Mouse (Mus musculus): Measurements from ENCODE around the gene Spint3. TPM values are rescaled to one million over a fixed set of nuclear protein-coding genes. Genes with fewer than 3 reads are reported as not detected.
A peak's percentile ranks its signal among the peaks of the same experiment; 100 is the strongest.

The Spint3 gene
- total and polyA plus RNA-seq, 3 experiments = not detected

GRCm38 (mm10) chr2:164563339-164564038, 9.8 kb downstream of the Spint3 start:
- Histone ChIP-seq H3K4me3 (replicated peaks in 1 of 3; ENCODE audit: low read depth in 2 of 3, low read length in 2 of 3, poor library complexity in 1 of 3) (no peak overlapping the region), H3K36me3 (replicated peaks in 1 of 2; ENCODE audit: control insufficient read depth in 1 of 2, insufficient read depth in 1 of 2, low read length in 1 of 2) (no peaks in the 10 kb centered on the region), H3K27me3 (replicated peaks) (peaks cover 95% of the 10 kb centered on the region), H3K4me1 (ENCODE audit: control insufficient read depth in 1 of 2, insufficient read depth in 2 of 2) (no peaks in the 10 kb centered on the region), H3K9ac (ENCODE audit: insufficient read depth, low read depth) (no peak overlapping the region), H3K9me3 (replicated peaks; ENCODE audit: low read length) (peaks cover 14% of the 10 kb centered on the region), H3K79me2 (replicated peaks; ENCODE audit: control insufficient read depth, extremely low read depth, insufficient read depth, poor library complexity, severe bottlenecking) (no peaks in the 10 kb centered on the region), H3K4me2 (ENCODE audit: insufficient read depth, low read depth, poor library complexity, severe bottlenecking) (peak overlapping the region; percentile 1; the same call in 1 of the 2 replicates), H3K27ac (ENCODE audit: insufficient read depth, low read depth) (no peak overlapping the region)
- dilution Hi-C loops (cut with MboI; ENCODE audit: extremely low pct_ligation_motif_present, extremely low pct_unique_long_range_greater_than_20kb, low sequenced_read_pairs) = no loop called here
- DNase-seq (ENCODE audit: extremely low read depth) = no peak
- in situ Hi-C loops (cut with MboI; ENCODE audit: low pct_ligation_motif_present, low pct_unique_long_range_greater_than_20kb, low sequenced_read_pairs) = no loop called here
- TF ChIP-seq JUND (conservative IDR thresholded peaks at IDR 0.05; ENCODE audit: low read depth, low read length) (no peak), MAX (IDR thresholded peaks at IDR 0.05; ENCODE audit: low read length) (no peak), RCOR1 (conservative IDR thresholded peaks at IDR 0.05; ENCODE audit: low read depth, low read length) (no peak), RAD21 (IDR thresholded peaks at IDR 0.05; ENCODE audit: low read depth, low read length) (peak; percentile 61), GABPA (IDR thresholded peaks at IDR 0.05; ENCODE audit: insufficient replicate concordance, low read depth, low read length) (no peak), CHD2 (IDR thresholded peaks at IDR 0.05; ENCODE audit: low read length) (no peak), SMC3 (IDR thresholded peaks at IDR 0.05; ENCODE audit: low read depth, low read length) (peak; percentile 44; the same call in 1 of the 2 replicates), CTCF (conservative IDR thresholded peaks at IDR 0.05 in 1 of 2, IDR thresholded peaks at IDR 0.05 in 1 of 2; ENCODE audit: low read depth in 2 of 2, low read length in 2 of 2) (peak in 1 of 2 experiments; percentile 63; a peak in 2 of 4 replicates)

- H3K27me3 ChIP-seq (replicated peaks) = peaks cover 95% of the 10 kb centered on the region
- H3K4me1 ChIP-seq (ENCODE audit: control insufficient read depth in 1 of 2, insufficient read depth in 2 of 2) = no peaks in the 10 kb centered on the region
- H3K9ac ChIP-seq (ENCODE audit: insufficient read depth, low read depth) = no peak within 1 kb of the TSS
- H3K27ac ChIP-seq (ENCODE audit: insufficient read depth, low read depth) = no peak within 1 kb of the TSS
- H3K36me3 ChIP-seq (replicated peaks in 1 of 2; ENCODE audit: control insufficient read depth in 1 of 2, insufficient read depth in 1 of 2, low read length in 1 of 2) = no peaks in the 10 kb centered on the region
- TF ChIP-seq NRF1 (IDR thresholded peaks at IDR 0.05; ENCODE audit: low read depth, low read length) (no peak), EP300 (IDR thresholded peaks at IDR 0.05; ENCODE audit: low read length) (no peak)
- H3K4me3 ChIP-seq (replicated peaks in 1 of 3; ENCODE audit: low read depth in 2 of 3, low read length in 2 of 3, poor library complexity in 1 of 3) = no peak within 1 kb of the TSS
- DNase-seq (ENCODE audit: extremely low read depth) = no peak
- in situ Hi-C loops (cut with MboI; ENCODE audit: low pct_ligation_motif_present, low pct_unique_long_range_greater_than_20kb, low sequenced_read_pairs) (no loop called here), dilution Hi-C loops (cut with MboI; ENCODE audit: extremely low pct_ligation_motif_present, extremely low pct_unique_long_range_greater_than_20kb, low sequenced_read_pairs) (no loop called here)
- H3K4me2 ChIP-seq (ENCODE audit: insufficient read depth, low read depth, poor library complexity, severe bottlenecking) = no peak within 1 kb of the TSS
- peaks cover 14% of the 10 kb centered on the region for H3K9me3 ChIP-seq (replicated peaks; ENCODE audit: low read length)
- H3K79me2 ChIP-seq (replicated peaks; ENCODE audit: control insufficient read depth, extremely low read depth, insufficient read depth, poor library complexity, severe bottlenecking) = no peaks in the 10 kb centered on the region
These were observed 10.7 kb downstream of the Spint3 start, which contains the start of gene Wfdc2 for GRCm38 (mm10) chr2:164562391-164563188. Gene Wfdc2, plus strand, starts transcription at chr2:164562413.

GRCm38 (mm10) chr2:164560106-164560505, 13.2 kb downstream of the Spint3 start:
- H3K4me2 ChIP-seq (ENCODE audit: insufficient read depth, low read depth, poor library complexity, severe bottlenecking) = no peak overlapping the region
- no peaks in the 10 kb centered on the region for H3K9me3 ChIP-seq (replicated peaks; ENCODE audit: low read length)
- H3K79me2 ChIP-seq (replicated peaks; ENCODE audit: control insufficient read depth, extremely low read depth, insufficient read depth, poor library complexity, severe bottlenecking) = no peaks in the 10 kb centered on the region
- peaks cover 94% of the 10 kb centered on the region for H3K27me3 ChIP-seq (replicated peaks)
- no peak overlapping the region for H3K9ac ChIP-seq (ENCODE audit: insufficient read depth, low read depth)
- H3K27ac ChIP-seq (ENCODE audit: insufficient read depth, low read depth) = no peak overlapping the region
- in situ Hi-C loops (cut with MboI; ENCODE audit: low pct_ligation_motif_present, low pct_unique_long_range_greater_than_20kb, low sequenced_read_pairs) = no loop called here
- TF ChIP-seq ZKSCAN1 (IDR thresholded peaks at IDR 0.05; ENCODE audit: borderline replicate concordance, low read depth, low read length) = no peak
- no peak for TF ChIP-seq MAZ (IDR thresholded peaks at IDR 0.05; ENCODE audit: low read depth, low read length)
- no peak for TF ChIP-seq E2F4 (IDR thresholded peaks at IDR 0.05; ENCODE audit: insufficient replicate concordance, low read depth, low read length)
- TF ChIP-seq EP300 (IDR thresholded peaks at IDR 0.05; ENCODE audit: low read length) = no peak
- TF ChIP-seq UBTF (IDR thresholded peaks at IDR 0.05; ENCODE audit: low read depth, low read length) = no peak
- no peak for TF ChIP-seq MXI1 (IDR thresholded peaks at IDR 0.05; ENCODE audit: low read depth, low read length)
- TF ChIP-seq ZMIZ1 (IDR thresholded peaks at IDR 0.05; ENCODE audit: low read depth, low read length) = no peak
- TF ChIP-seq NELFE (IDR thresholded peaks at IDR 0.05; ENCODE audit: low read depth, low read length) = no peak
- H3K4me3 ChIP-seq (replicated peaks in 1 of 3; ENCODE audit: low read depth in 2 of 3, low read length in 2 of 3, poor library complexity in 1 of 3) = no peak overlapping the region
- DNase-seq (ENCODE audit: extremely low read depth) = no peak
- dilution Hi-C loops (cut with MboI; ENCODE audit: extremely low pct_ligation_motif_present, extremely low pct_unique_long_range_greater_than_20kb, low sequenced_read_pairs) = no loop called here
- H3K4me1 ChIP-seq (ENCODE audit: control insufficient read depth in 1 of 2, insufficient read depth in 2 of 2) = no peaks in the 10 kb centered on the region
- H3K36me3 ChIP-seq (replicated peaks in 1 of 2; ENCODE audit: control insufficient read depth in 1 of 2, insufficient read depth in 1 of 2, low read length in 1 of 2) = no peaks in the 10 kb centered on the region

All from CH12.LX (cell line).